Mouse (Mus musculus): ENCODE measurements around the gene Zdhhc24.
"Not testable (repeated sequence)": the region's sequence is repeated elsewhere in the genome, so short reads cannot be mapped to it uniquely, and the experiment has no call there.

Gene Zdhhc24

DNA sequence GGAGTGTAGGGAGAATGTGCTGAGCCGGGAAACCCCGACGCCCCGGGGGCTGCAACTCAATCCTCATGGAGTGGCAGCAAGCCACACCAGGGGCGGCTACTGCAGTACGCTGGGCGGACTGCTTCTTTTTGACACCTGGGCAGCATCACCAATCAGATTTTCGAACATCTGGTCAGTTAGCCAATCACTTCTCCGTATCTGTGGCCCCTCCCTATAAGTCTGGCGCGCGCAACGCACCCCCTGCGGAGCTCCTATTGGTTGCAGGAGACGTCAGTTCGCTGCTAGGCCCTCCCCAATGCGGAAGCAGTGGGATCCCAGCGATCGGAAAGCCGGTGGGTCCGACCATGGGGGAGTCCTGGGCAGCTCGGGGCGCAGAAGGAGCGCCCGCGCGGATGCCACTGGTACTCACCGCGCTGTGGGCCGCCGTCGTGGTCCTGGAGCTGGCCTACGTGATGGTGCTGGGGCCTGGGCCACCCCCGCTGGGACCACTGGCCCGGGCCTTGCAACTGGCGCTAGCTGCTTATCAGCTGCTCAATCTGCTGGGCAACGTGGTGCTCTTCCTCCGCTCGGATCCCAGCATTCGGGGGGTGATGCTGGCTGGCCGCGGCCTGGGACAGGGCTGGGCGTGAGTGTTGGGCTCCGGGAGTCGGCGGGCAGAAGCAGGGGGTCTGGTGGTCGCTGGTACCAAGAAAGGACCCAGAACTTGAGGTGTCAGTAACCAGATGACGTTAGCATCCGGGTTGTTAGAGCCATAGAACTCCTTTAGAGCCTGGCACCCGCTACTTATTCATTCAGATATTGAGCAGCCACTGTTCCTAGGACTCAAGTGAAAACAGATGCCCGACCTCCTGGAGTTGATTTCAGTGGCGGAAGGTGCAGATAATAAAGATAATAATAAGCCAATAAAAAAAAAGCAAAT lies at the start of gene Zdhhc24:
Gene Zdhhc24 (plus strand): TSS at position 264 of the 919 bp plus-strand sequence.
- DNase-seq, result peak; percentile 95 to 98

GRCm38 (mm10) chr19:4829156-4829555 lies 49.3 kb upstream of the Zdhhc24 start:
- no peak for DNase-seq

- no peak for DNase-seq
These were observed 44.5 kb upstream of the Zdhhc24 start for GRCm38 (mm10) chr19:4833977-4834376.

DNA sequence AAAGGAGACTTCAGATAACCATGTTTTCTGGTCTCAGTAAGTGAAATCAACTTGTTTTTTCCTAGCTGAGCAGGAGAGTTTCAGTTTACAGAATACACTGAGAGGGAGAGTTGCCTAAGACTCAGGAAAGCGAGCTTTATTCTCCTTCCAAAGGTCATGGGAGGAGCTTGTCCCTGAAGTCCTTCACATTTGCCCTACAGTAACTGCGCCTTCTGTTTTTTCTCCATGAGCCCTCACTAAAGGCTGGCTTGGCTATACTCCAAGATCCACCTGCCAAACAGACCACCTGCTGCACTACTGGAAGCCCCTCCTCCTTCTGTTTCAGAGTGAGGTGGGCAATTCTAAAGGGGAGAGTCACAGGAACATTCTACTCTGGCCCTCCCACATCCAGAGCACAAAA lies 42.4 kb upstream of the Zdhhc24 start:
- no peak for DNase-seq

DNA sequence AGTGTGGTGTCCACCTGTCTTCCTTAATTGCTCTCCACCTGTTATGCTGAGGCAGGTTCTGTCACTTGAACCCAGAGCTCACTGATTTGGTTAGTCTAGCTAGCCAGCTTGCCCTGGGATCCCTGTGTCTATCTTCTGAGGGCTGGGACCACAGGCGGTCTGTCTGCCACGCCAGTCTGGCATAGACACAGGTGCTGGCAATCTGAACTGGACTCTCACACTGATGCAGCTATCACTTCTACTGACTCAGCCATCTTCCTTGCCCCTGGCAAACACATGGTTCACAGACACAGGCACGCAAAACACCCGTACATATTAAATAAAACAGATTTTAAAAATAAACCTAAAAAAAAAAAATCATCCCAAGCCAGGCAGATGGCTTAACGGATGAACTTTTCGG lies 41.4 kb upstream of the Zdhhc24 start:
- DNase-seq, result no peak

DNA sequence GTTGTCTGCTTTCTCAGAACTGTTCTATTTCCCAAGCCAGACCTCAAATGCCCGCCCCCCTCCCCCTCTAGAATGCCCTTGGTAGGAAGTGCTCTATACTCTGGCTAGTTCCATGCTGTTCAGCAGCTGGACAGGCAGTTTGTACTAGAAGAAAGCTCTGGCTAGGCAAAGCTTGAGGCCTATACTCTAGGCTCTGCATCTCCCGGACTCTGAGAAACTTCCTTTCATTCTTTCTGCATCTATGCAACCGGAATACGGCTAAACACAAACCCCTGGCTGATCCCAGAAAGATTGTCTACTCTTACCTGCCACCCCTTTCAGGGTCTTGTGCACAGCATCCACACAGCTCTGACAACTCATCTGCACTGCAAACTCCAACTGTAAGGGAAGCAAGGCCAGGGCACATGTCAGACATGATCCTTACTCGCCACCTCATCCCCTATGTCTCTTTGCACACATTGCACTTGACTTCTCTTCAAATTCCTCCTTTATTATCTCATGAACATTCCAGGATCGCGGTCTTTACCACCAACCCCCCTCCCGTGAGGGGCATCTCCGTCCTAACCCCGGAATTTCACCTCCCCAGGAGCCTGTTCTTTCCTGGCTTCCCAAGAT lies 39.8 kb upstream of the Zdhhc24 start:
- no peak for DNase-seq

DNA sequence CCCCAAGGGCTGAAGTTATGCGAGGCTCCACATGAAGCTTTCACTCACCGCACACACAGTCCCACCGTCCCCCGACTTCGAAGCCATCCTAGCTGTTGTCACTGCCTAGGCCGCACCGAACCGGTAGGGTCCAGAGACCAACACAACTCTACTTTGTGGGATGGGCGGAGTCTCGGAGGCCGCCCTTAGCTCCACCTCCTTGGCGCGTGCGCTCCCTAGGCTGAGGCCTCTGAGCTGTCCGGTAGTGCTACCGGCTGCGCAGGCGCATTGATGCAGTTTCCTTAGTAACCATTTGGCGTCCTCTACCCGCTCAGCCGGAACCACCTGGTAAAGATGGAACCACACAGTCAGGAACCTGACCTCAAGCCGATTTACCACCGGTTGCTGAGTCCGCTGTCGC lies 39.3 kb upstream of the Zdhhc24 start, which contains the start of the genes Ccs and Ccdc87:
Gene Ccs (minus strand): TSS at position 184 of the 400 bp plus-strand sequence.
Gene Ccdc87 (plus strand): TSS at position 218 of the 400 bp plus-strand sequence.
- peak; percentile 97 for DNase-seq

DNA sequence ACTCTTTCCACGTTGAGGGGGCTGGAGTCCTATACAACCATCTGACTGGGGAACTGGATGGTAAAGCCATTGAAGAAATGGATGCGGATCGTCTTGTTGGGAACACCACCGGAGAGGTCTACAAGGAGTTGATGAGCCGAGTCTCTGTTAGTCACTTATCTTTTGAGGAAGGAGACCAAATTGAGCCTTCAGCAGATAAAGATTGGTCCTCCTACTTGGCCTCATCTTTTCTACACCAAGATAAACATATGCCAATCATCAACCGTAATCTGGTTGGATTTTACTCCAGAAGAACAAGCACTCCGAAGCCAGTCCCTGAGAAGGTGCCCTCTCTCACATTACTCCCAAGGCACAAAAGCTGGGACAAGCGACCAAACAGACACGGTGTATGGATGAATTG lies 37.6 kb upstream of the Zdhhc24 start:
- no peak for DNase-seq

DNA sequence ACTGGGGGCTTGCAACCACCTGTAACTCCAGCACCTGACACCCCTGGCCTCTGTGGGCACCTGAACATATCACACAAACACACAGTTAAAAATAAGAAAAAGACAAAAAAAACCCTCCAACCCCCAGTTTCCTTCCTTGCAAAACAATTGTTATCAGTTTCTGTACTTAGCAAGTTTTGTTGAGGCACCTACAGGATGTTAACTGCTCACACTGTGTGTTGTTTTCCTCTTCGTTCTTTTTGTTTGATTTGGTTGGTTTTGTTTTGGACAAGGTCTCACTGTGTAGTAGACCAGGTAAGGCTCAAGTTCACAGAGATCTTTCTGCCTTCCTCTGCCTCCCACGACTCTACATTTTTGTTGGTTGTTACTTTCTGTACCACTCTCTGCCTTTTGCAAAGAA lies 35.9 kb upstream of the Zdhhc24 start:
- DNase-seq, result no peak

DNA sequence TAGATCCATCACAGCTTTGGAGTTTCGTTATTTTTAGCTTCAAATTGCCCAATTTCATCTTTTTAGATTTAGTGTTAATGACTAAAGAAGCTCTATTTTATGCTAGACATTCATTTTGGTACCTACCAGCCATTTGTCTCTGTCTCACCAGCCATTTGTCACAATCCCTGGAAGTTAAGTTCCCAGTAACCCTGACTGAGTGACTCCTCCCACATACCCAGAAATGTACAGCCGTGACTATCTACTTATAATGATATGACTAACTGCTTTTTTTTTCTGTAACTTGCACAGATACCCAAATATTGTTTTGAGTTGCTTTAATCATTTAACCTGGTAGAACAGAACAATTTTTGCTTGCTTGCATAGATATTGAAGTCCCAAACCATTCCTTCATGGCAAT lies 32.6 kb upstream of the Zdhhc24 start:
- DNase-seq, result no peak

DNA sequence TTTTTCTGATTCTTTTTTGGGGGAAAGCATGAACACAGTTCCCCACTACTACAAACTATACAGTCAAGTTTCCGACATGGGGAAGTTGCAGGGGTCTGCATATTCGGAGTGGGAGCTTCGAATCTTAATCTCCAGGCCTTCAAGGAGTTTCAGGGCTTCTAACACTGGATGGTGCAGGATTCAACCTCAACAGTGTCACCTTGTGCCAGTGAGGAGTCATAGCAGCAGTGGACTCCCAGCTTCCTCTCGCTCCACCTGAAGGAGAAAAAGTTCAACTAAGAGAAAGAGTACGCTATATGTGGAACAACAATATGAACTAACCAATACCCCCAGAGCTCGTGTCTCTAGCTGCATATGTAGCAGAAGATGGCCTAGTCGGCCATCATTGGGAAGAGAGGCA lies 31.0 kb upstream of the Zdhhc24 start:
- DNase-seq, result peak in 1 of 2 experiments; percentile 39

DNA sequence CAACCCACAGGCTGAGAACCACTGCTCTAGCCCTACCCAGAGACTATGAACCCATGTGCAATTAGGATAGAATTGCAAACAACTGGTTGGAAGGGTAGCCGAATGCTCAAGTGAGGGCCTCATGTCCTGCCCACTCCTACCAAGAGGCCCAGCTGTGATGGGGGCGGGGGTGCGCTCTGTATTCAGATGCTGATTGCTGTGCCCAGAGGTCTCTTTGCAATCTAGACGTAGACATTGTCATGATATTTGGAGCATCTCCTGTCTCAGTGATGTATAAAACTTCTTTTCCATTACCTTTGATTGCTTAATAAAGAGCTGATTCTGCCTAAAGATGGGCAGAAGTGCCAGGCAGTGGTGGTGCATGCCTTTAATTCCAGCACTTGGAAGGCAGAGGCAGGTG lies 28.7 kb upstream of the Zdhhc24 start:
- DNase-seq, result no peak

GRCm38 (mm10) chr19:4850281-4850680 lies 28.2 kb upstream of the Zdhhc24 start:
- no peak for DNase-seq

GRCm38 (mm10) chr19:4854552-4855469 lies 23.7 kb upstream of the Zdhhc24 start, which contains the start of gene Ctsf:
Ctsf (plus strand) TSS chr19:4855130.
- DNase-seq, result peak; percentile 78 to 89

DNA sequence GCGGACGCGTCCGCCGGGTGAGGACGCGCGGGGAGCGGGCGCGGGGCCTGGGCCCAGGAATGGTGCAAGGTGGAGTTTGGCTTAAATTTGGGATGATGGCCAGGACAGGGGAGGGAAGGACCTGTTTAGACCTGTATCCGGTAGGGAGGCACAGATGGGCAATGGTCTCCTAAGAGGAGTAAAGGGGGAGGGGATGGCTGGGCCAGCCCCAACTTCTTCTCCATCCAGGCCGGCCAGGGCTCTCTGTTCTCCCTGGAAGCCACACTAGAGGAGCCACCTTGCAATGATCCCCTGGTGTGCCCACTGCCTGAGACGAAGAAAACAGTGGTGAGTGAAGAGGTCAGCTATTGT lies 23.0 kb upstream of the Zdhhc24 start:
- DNase-seq, result no peak

DNA sequence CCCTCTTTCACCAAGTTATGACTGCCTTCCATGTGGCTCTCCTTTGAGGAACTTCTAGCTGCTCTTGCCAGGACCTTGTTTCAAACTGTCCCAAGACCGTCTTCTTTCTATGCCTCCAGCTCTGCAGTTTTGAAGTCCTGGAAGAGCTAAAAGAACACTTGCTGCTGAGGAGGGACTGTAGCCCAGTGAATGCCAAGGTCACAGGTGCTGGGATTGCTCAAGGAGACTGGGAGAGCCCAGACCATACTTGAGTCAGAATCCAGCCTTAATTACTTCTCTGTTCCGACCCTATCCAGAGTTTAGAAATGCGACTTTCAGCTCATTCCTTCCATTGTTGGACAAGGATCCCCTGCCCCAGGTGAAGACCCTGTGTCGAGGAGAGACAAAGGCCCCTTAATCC lies 22.5 kb upstream of the Zdhhc24 start:
- no peak for DNase-seq

GRCm38 (mm10) chr19:4859081-4859480 lies 19.4 kb upstream of the Zdhhc24 start:
- DNase-seq, result no peak

DNA sequence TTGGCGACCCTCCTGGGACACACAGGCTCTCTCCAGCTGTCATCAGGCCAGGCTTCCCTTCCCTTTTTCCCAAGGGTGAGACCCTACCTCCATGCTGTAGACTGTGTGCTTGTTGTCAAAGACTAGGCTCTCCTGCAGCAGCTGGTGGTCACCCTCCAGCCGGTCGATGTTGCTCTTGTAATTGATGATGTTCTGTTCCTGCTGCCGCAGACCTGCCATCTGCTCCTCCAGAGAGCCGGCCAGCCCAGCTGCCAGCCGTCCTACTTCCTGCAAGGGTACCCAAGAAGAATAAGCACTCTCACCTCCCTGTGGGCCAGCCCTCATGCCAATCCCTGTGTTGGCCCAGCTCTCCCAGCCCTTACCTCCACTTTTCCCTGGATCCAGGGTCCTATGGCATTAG lies 15.4 kb upstream of the Zdhhc24 start:
- DNase-seq, result no peak

GRCm38 (mm10) chr19:4865147-4865546 lies 13.3 kb upstream of the Zdhhc24 start:
- peak; percentile 29 to 71 for DNase-seq

- DNase-seq, result not testable (repeated sequence)
These were observed 3.9 kb upstream of the Zdhhc24 start for GRCm38 (mm10) chr19:4874613-4875012.

- no peak for DNase-seq
These were observed 2.2 kb upstream of the Zdhhc24 start for GRCm38 (mm10) chr19:4876241-4876640.

DNA sequence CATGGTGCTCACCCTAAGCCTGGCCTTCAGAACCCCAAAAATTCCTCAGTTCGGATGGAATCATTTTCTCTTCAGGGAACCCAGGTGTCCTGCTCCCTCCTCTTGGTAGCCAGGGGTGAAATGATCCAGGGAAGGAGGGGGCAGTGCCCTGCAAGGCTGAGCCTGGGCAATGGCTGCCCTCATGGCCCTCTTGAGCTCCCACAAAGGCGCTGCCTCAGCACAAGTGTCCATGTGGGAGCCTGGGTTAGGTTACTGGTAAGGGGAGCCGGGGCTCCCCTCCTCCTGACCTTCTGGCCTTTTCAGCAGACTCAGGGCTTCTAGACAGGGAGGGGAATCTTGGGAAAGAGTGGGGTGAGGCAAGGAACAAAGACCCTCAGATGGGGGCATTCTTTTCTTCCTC lies 1.7 kb upstream of the Zdhhc24 start:
- DNase-seq, result no peak

- peak; percentile 34 to 56 for DNase-seq
These were observed 683 bp upstream of the Zdhhc24 start, which contains the start of gene Actn3 for GRCm38 (mm10) chr19:4877785-4878184. Actn3 (minus strand) TSS chr19:4877909.

All from lung, postnatal 4 days (tissue).